Mouse (Mus musculus) forebrain, embryonic 11.5 days (tissue): ENCODE measurements at regions not wholly inside any gene's neighbourhood (a gene's known extent, or its start where the extent isn't known, plus 50 kb on each side); places are given as distances from the start of the nearest gene placed in this dataset.

ENCODE experiments used
- ATAC-seq: fragments of 200-750 bp; cut with Nextera tagmentation; replicated peaks from 2 replicates; pipeline ENCODE4 v1.8.0; 2017; ENCODE audit warnings: moderate TSS enrichment; ENCODE audit not compliant: low FRiP score
- DNase-seq: peaks from one replicate; pipeline ENCODE4 v3.0.0-alpha.2; 2017; ENCODE audit warnings: low spot score
- H3K27ac ChIP-seq: fragments of 300-500 bp; sonication (generic); 2 replicates; pipeline ENCODE4 v1.5.1; 2014; ENCODE audit warnings: low read depth, low read length
- H3K27me3 ChIP-seq: fragments of 300-500 bp; sonication (generic); 2 replicates; pipeline ENCODE4 v1.6.1; 2014; ENCODE audit warnings: mild to moderate bottlenecking, low read length, mixed read lengths; ENCODE audit not compliant: control insufficient read depth, insufficient read depth
- H3K36me3 ChIP-seq: fragments of 300-500 bp; sonication (generic); 2 replicates; pipeline ENCODE4 v1.6.1; 2014; ENCODE audit warnings: mild to moderate bottlenecking, low read length, moderate library complexity, mixed read lengths; ENCODE audit not compliant: control insufficient read depth, insufficient read depth
- H3K4me1 ChIP-seq: fragments of 300-500 bp; sonication (generic); replicated peaks from 2 replicates; pipeline ENCODE4 v1.6.1; 2014; ENCODE audit warnings: low read length, mixed read lengths; ENCODE audit not compliant: control insufficient read depth, insufficient read depth
- H3K4me2 ChIP-seq: fragments of 300-500 bp; sonication (generic); 2 replicates; pipeline ENCODE4 v1.6.1; 2014; ENCODE audit warnings: low read depth, mild to moderate bottlenecking, low read length, moderate library complexity, mixed read lengths; ENCODE audit not compliant: severe bottlenecking
- H3K4me3 ChIP-seq: fragments of 300-500 bp; sonication (generic); 2 replicates; pipeline ENCODE4 v1.5.1; 2014; ENCODE audit warnings: low read depth, low read length
- H3K9ac ChIP-seq: fragments of 300-500 bp; sonication (generic); 2 replicates; pipeline ENCODE4 v1.6.1; 2014; ENCODE audit warnings: low read length
- H3K9me3 ChIP-seq: fragments of 300-500 bp; sonication (generic); 2 replicates; pipeline ENCODE4 v1.6.1; 2016; ENCODE audit warnings: low read length, mixed read lengths; ENCODE audit not compliant: control insufficient read depth
- WGBS: fragments of 180-500 bp; shearing (Covaris S2); extraction: QIAGEN DNeasy Blood & Tissue Kit; methylation state at CpG from one replicate; pipeline ENCODE4 v1.1.7; 2014; 5-methylcytosine and 5-hydroxymethylcytosine counted together

- 78% methylated on average over 6 of the region's 6 CpGs for WGBS
- Histone ChIP-seq H3K4me1 (no peaks in the 10 kb centered on the region), H3K27me3 (no peaks in the 10 kb centered on the region), H3K9ac (no peak overlapping the region), H3K9me3 (no peaks in the 10 kb centered on the region), H3K4me3 (no peak overlapping the region), H3K27ac (no peak overlapping the region), H3K36me3 (no peaks in the 10 kb centered on the region), H3K4me2 (no peak overlapping the region)
- ATAC-seq: no peak
- DNase-seq: no peak
Measured at GRCm38 (mm10) chr1:71722211-71723038, 69.4 kb upstream of the Fn1 start.
